Mouse (Mus musculus) hindbrain, embryonic 12.5 days (tissue): ENCODE data around the gene Lman2l. TPM values are rescaled to one million over a fixed set of nuclear protein-coding genes. Genes with fewer than 3 reads are reported as not detected.

Source experiments
- ATAC-seq: fragments of 200-750 bp; cut with Nextera tagmentation; 2 replicates; pipeline ENCODE4 v1.8.0; 2017; ENCODE audit warnings: moderate TSS enrichment; ENCODE audit not compliant: low FRiP score
- H3K27ac ChIP-seq: fragments of 300-500 bp; sonication (generic); 2 replicates; pipeline ENCODE4 v1.5.1; 2016; ENCODE audit warnings: mild to moderate bottlenecking
- H3K27me3 ChIP-seq: fragments of 300-500 bp; sonication (generic); 2 replicates; pipeline ENCODE4 v1.6.1; 2016; ENCODE audit warnings: mild to moderate bottlenecking
- H3K36me3 ChIP-seq: fragments of 300-500 bp; sonication (generic); 2 replicates; pipeline ENCODE4 v1.6.1; 2016; ENCODE audit warnings: mild to moderate bottlenecking
- H3K4me1 ChIP-seq: fragments of 300-500 bp; sonication (generic); 2 replicates; pipeline ENCODE4 v1.6.1; 2016
- H3K4me2 ChIP-seq: fragments of 300-500 bp; sonication (generic); replicated peaks from 2 replicates; pipeline ENCODE4 v1.6.1; 2016; ENCODE audit warnings: mild to moderate bottlenecking
- H3K4me3 ChIP-seq: fragments of 300-500 bp; sonication (generic); 2 replicates; pipeline ENCODE4 v1.5.1; 2016; ENCODE audit warnings: mild to moderate bottlenecking
- H3K9ac ChIP-seq: fragments of 300-500 bp; sonication (generic); 2 replicates; pipeline ENCODE4 v1.6.1; 2016; ENCODE audit warnings: mild to moderate bottlenecking, moderate library complexity
- H3K9me3 ChIP-seq: fragments of 300-500 bp; sonication (generic); replicated peaks from 2 replicates; pipeline ENCODE4 v1.6.1; 2016; ENCODE audit warnings: mild to moderate bottlenecking
- WGBS: fragments of 180-500 bp; shearing (Covaris S2); methylation state at CpG from one replicate; pipeline ENCODE4 v1.1.7; 2016; 5-methylcytosine and 5-hydroxymethylcytosine counted together
- polyA plus RNA-seq: library from polyadenylated mRNA; unstranded; fragments of >200 nt; fragmentation: Nextera tagmentation; extraction: Ambion mirVana; gene quantifications from 2 replicates; pipeline ENCODE4 v1.2.1, GENCODE M21; 2016

The Lman2l gene
- polyA plus RNA-seq, 1 experiment from 2014 or later = 74.3 TPM

GRCm38 (mm10) chr1:36379582-36379981 lies 65.5 kb downstream of the Lman2l start:
- 71% methylated on average over 4 of the region's 4 CpGs for WGBS
- Histone ChIP-seq H3K4me3 (no peak overlapping the region), H3K4me1 (no peaks in the 10 kb centered on the region), H3K36me3 (no peaks in the 10 kb centered on the region), H3K9me3 (no peaks in the 10 kb centered on the region), H3K4me2 (no peak overlapping the region), H3K27me3 (no peaks in the 10 kb centered on the region), H3K27ac (no peak overlapping the region), H3K9ac (no peak overlapping the region)
- ATAC-seq = no peak

- no peak overlapping the region for H3K4me3 ChIP-seq
- no peaks in the 10 kb centered on the region for H3K27me3 ChIP-seq
- H3K4me2 ChIP-seq = no peak overlapping the region
- no peak overlapping the region for H3K9ac ChIP-seq
- no peaks in the 10 kb centered on the region for H3K36me3 ChIP-seq
- H3K4me1 ChIP-seq = no peaks in the 10 kb centered on the region
- no peaks in the 10 kb centered on the region for H3K9me3 ChIP-seq
- ATAC-seq = no peak
- 78% methylated on average over 6 of the region's 6 CpGs for WGBS
- no peak overlapping the region for H3K27ac ChIP-seq
Observed at GRCm38 (mm10) chr1:36378880-36379279, 66.2 kb downstream of the Lman2l start.

- no peak within 1 kb of the TSS for H3K27ac ChIP-seq
- no peaks in the 10 kb centered on the region for H3K27me3 ChIP-seq
- no peaks in the 10 kb centered on the region for H3K9me3 ChIP-seq
- H3K4me1 ChIP-seq = peaks cover 10% of the 10 kb centered on the region
- WGBS = 83% methylated on average over 10 of the region's 10 CpGs
- no peaks in the 10 kb centered on the region for H3K36me3 ChIP-seq
- H3K9ac ChIP-seq = no peak within 1 kb of the TSS
- no peak within 1 kb of the TSS for H3K4me2 ChIP-seq
- no peak for ATAC-seq
- no peak within 1 kb of the TSS for H3K4me3 ChIP-seq
Observed at GRCm38 (mm10) chr1:36371934-36372845, 72.9 kb downstream of the Lman2l start, which contains the start of gene Fer1l5. TSS of gene Fer1l5 (plus strand) at chr1:36372291.

GRCm38 (mm10) chr1:36370918-36371317 lies 74.2 kb downstream of the Lman2l start:
- H3K9me3 ChIP-seq = no peaks in the 10 kb centered on the region
- H3K4me2 ChIP-seq = no peak overlapping the region
- WGBS = 87% methylated on average over 6 of the region's 6 CpGs
- H3K27me3 ChIP-seq = no peaks in the 10 kb centered on the region
- no peak overlapping the region for H3K27ac ChIP-seq
- ATAC-seq = no peak
- no peak overlapping the region for H3K9ac ChIP-seq
- H3K4me1 ChIP-seq = peaks cover 10% of the 10 kb centered on the region
- H3K4me3 ChIP-seq = no peak overlapping the region
- 0 out of 2 replicates have a peak, but pooled peaks cover 2% of the 10 kb centered on the region for H3K36me3 ChIP-seq

Other genes starting within 250 kb of the Lman2l start
- gene Uggt1, start 200.6 kb downstream of the Lman2l start, polyA plus RNA-seq = 60.2 and 61.0 TPM in 2 replicates
- 0.52 and 0.77 TPM in 2 replicates for gene Neurl3, start 170.6 kb downstream of the Lman2l start, polyA plus RNA-seq
- 3.6 and 3.8 TPM in 2 replicates for gene Arid5a, start 137.5 kb downstream of the Lman2l start, polyA plus RNA-seq
- 44.5 and 45.4 TPM in 2 replicates for gene Kansl3, start 76.1 kb downstream of the Lman2l start, polyA plus RNA-seq
- 2.3 and 2.6 TPM in 2 replicates for gene Fer1l5, start 73.0 kb downstream of the Lman2l start, polyA plus RNA-seq
- 11.3 and 11.5 TPM in 2 replicates for gene Cnnm4, start 26.3 kb upstream of the Lman2l start, polyA plus RNA-seq
- gene Cnnm3, start 66.6 kb upstream of the Lman2l start, polyA plus RNA-seq = 4.5 and 4.6 TPM in 2 replicates
- gene Ankrd23, start 91.6 kb upstream of the Lman2l start, polyA plus RNA-seq = 14.6 and 18.8 TPM in 2 replicates
- gene Gm42417, start 94.2 kb upstream of the Lman2l start, polyA plus RNA-seq = not detected in 2 replicates
- 17.8 and 18.8 TPM in 2 replicates for gene Ankrd39, start 102.2 kb upstream of the Lman2l start, polyA plus RNA-seq
- 33.4 and 35.6 TPM in 2 replicates for gene Sema4c, start 113.1 kb upstream of the Lman2l start, polyA plus RNA-seq
- 0.67 TPM in 1 of 2 replicates, not detected in the other for gene Fam178b, start 237.9 kb upstream of the Lman2l start, polyA plus RNA-seq
- gene Cox5b, start 246.2 kb upstream of the Lman2l start, polyA plus RNA-seq = 430 and 502 TPM in 2 replicates